Mouse (Mus musculus) heart, embryonic 10.5 days (tissue): ENCODE results near the gene Vmn2r57. TPM values are rescaled to one million over a fixed set of nuclear protein-coding genes. Genes with fewer than 3 reads are reported as not detected.
"Not testable (repeated sequence)": the region's sequence is repeated elsewhere in the genome, so short reads cannot be mapped to it uniquely, and the experiment has no call there.

Experiments
- DNase-seq: peaks from one replicate; pipeline ENCODE4 v3.0.0-alpha.2; 2017; ENCODE audit warnings: low spot score
- H3K27ac ChIP-seq: fragments of 300-500 bp; sonication (generic); 2 replicates; pipeline ENCODE4 v1.5.1; 2016; ENCODE audit warnings: mild to moderate bottlenecking
- H3K27me3 ChIP-seq: fragments of 300-500 bp; sonication (generic); 2 replicates; pipeline ENCODE4 v1.6.1; 2016; ENCODE audit warnings: mild to moderate bottlenecking; ENCODE audit not compliant: poor library complexity, insufficient read depth, severe bottlenecking
- H3K36me3 ChIP-seq: fragments of 300-500 bp; sonication (generic); 2 replicates; pipeline ENCODE4 v1.6.1; 2016; ENCODE audit warnings: mild to moderate bottlenecking, moderate library complexity
- H3K4me1 ChIP-seq: fragments of 300-500 bp; sonication (generic); 2 replicates; pipeline ENCODE4 v1.6.1; 2016; ENCODE audit warnings: mild to moderate bottlenecking
- H3K4me3 ChIP-seq: fragments of 300-500 bp; sonication (generic); 2 replicates; pipeline ENCODE4 v1.5.1; 2016; ENCODE audit warnings: mild to moderate bottlenecking, moderate library complexity
- H3K9me3 ChIP-seq: fragments of 300-500 bp; sonication (generic); 2 replicates; pipeline ENCODE4 v1.6.1; 2016; ENCODE audit warnings: mild to moderate bottlenecking, moderate library complexity
- WGBS: fragments of 180-500 bp; shearing (Covaris S2); methylation state at CpG from one replicate; pipeline ENCODE4 v1.1.7; 2016; 5-methylcytosine and 5-hydroxymethylcytosine counted together
- polyA plus RNA-seq: library from polyadenylated mRNA; unstranded; fragments of >200 nt; fragmentation: Nextera tagmentation; extraction: Ambion mirVana; gene quantifications from 2 replicates; pipeline ENCODE4 v1.2.1, GENCODE M21; 2016

Gene Vmn2r57
- 0.17 and 0.20 TPM in 2 replicates for polyA plus RNA-seq

GRCm38 (mm10) chr7:41448596-41448995 lies at the start of gene Vmn2r57:
TSS of gene Vmn2r57 (minus strand) at chr7:41448696.
- DNase-seq = not testable (repeated sequence)
- WGBS = 64% methylated on average over 1 of the region's 1 CpGs

GRCm38 (mm10) chr7:41497871-41498270 lies 49.4 kb upstream of the Vmn2r57 start:
- WGBS = 96% methylated on average over 2 of the region's 2 CpGs
- H3K27me3 ChIP-seq = no peaks in the 10 kb centered on the region
- no peak for DNase-seq

More at GRCm38 (mm10) chr7:41448596-41448995, at the start of gene Vmn2r57:
- not testable (repeated sequence) for H3K27me3 ChIP-seq, H3K9me3 ChIP-seq, H3K4me3 ChIP-seq, H3K27ac ChIP-seq, H3K36me3 ChIP-seq, H3K4me1 ChIP-seq

GRCm38 (mm10) chr7:41451864-41452263 lies 3.4 kb upstream of the Vmn2r57 start:
- WGBS = 7% methylated on average over 10 of the region's 10 CpGs
- 0 out of 2 replicates have a peak overlapping the region, but pooled peaks have one; percentile 15 for H3K4me3 ChIP-seq
- peak; percentile 69 for DNase-seq
- no peak overlapping the region for H3K27ac ChIP-seq
- H3K27me3 ChIP-seq = no peaks in the 10 kb centered on the region
- H3K9me3 ChIP-seq = peaks cover 12% of the 10 kb centered on the region; the same call in 1 of the 2 replicates
- no peaks in the 10 kb centered on the region for H3K4me1 ChIP-seq
- H3K36me3 ChIP-seq = no peaks in the 10 kb centered on the region

More at GRCm38 (mm10) chr7:41497871-41498270, 49.4 kb upstream of the Vmn2r57 start:
- Histone ChIP-seq H3K4me1 (no peaks in the 10 kb centered on the region), H3K9me3 (0 out of 2 replicates have a peak, but pooled peaks cover 1% of the 10 kb centered on the region), H3K27ac (no peak overlapping the region), H3K36me3 (peaks cover 16% of the 10 kb centered on the region; the same call in 1 of the 2 replicates), H3K4me3 (no peak overlapping the region)

- Histone ChIP-seq H3K4me1 (no peaks in the 10 kb centered on the region), H3K27me3 (no peaks in the 10 kb centered on the region), H3K9me3 (no peaks in the 10 kb centered on the region), H3K4me3 (peak overlapping the region; percentile 71), H3K36me3 (0 out of 2 replicates have a peak, but pooled peaks cover 3% of the 10 kb centered on the region), H3K27ac (no peak overlapping the region)
- 72% methylated on average over 4 of the region's 4 CpGs for WGBS
- DNase-seq = no peak
Measured at GRCm38 (mm10) chr7:41394130-41394529, 54.4 kb downstream of the Vmn2r57 start.

- under 1% methylated on average over 25 of the region's 25 CpGs for WGBS
- peak; percentile 94 for DNase-seq
- Histone ChIP-seq H3K27ac (peak within 1 kb of the TSS; percentile 83), H3K4me1 (no peaks in the 10 kb centered on the region), H3K4me3 (peak within 1 kb of the TSS; percentile 71), H3K27me3 (no peaks in the 10 kb centered on the region), H3K9me3 (no peaks in the 10 kb centered on the region), H3K36me3 (0 out of 2 replicates have a peak, but pooled peaks cover 3% of the 10 kb centered on the region)
Measured at GRCm38 (mm10) chr7:41393048-41393971, 55.2 kb downstream of the Vmn2r57 start, which contains the start of gene AI987944. TSS of gene AI987944 (minus strand) at chr7:41393379.

Other genes starting within 250 kb of the Vmn2r57 start
- 11.2 and 11.9 TPM in 2 replicates for gene AI987944, start 55.3 kb downstream of the Vmn2r57 start, polyA plus RNA-seq
- gene Gm20449, start 50.7 kb upstream of the Vmn2r57 start, polyA plus RNA-seq = 0.06 TPM in 1 of 2 replicates, not detected in the other
- gene AW146154, start 51.2 kb upstream of the Vmn2r57 start, polyA plus RNA-seq = 7.5 and 8.2 TPM in 2 replicates
- gene Gm6871, start 125.0 kb upstream of the Vmn2r57 start, polyA plus RNA-seq = 0.09 TPM in 1 of 2 replicates, not detected in the other
- 8.9 and 10.1 TPM in 2 replicates for gene 2610021A01Rik, start 150.5 kb upstream of the Vmn2r57 start, polyA plus RNA-seq
- 6.4 and 8.9 TPM in 2 replicates for gene Zfp788, start 184.5 kb upstream of the Vmn2r57 start, polyA plus RNA-seq